Mouse (Mus musculus) G1E (cell line): ENCODE measurements around the gene Lsm14b.

ENCODE experiments used
- CTCF ChIP-seq: IDR thresholded peaks from 2 replicates; pipeline ENCODE4 v1.5.1; 2012; ENCODE audit warnings: low read depth, low read length, inconsistent platforms, mixed read lengths
- GATA1 ChIP-seq: IDR thresholded peaks from 2 replicates; pipeline ENCODE4 v1.6.1; 2012; ENCODE audit warnings: borderline replicate concordance, low read length, inconsistent platforms, mixed read lengths
- GATA2 ChIP-seq: IDR thresholded peaks from 2 replicates; pipeline ENCODE4 v1.6.1; 2012; ENCODE audit warnings: low read depth, low read length, inconsistent platforms, borderline replicate concordance
- POLR2AphosphoS5 ChIP-seq: IDR thresholded peaks from 2 replicates; pipeline ENCODE4 v1.6.1; 2012; ENCODE audit warnings: low read depth, low read length, inconsistent platforms; ENCODE audit not compliant: insufficient replicate concordance
- TAL1 ChIP-seq: conservative IDR thresholded peaks from 2 replicates; pipeline ENCODE4 v1.6.1; 2012; ENCODE audit warnings: low read depth, low read length, inconsistent platforms, mixed read lengths

- TF ChIP-seq CTCF (no peak), TAL1 (no peak), GATA1 (no peak), GATA2 (no peak), POLR2AphosphoS5 (no peak)
These were observed 58.3 kb downstream of the Lsm14b start for GRCm38 (mm10) chr2:180083063-180083462.
